Mouse (Mus musculus): ENCODE results near the gene Zfp654. TPM values are rescaled to one million over a fixed set of nuclear protein-coding genes. Genes with fewer than 3 reads are reported as not detected.

Gene Zfp654
- polyA plus RNA-seq, 1 experiment from 2014 or later = 2.5 TPM

DNA sequence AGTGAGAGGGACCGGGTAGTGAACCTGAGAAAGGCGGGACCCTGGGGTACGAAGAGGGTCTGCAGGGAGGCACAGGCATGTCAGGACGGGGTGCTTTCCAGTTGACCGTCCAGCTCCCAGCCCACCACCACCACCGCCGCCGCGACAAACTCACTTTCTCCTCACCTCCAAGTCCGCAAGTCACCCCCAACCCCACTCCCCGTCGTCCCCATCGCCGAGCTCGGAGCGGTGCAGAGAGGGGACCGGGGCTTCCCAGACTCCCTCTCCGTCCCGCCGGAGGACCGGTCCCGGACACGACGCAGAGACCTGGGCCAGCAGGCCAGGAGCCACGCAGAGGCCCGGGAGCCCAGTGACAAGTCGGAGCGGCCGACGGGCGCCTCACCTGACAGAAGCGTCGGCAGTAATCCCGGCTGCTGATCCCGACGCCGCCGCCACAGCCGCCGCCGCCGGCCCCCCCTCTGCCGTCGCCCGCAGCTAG lies 328 bp downstream of the Zfp654 start:
- WGBS = under 1% methylated on average over 34 of the region's 45 CpGs
- H3K4me1 ChIP-seq (replicated peaks; ENCODE audit: control insufficient read depth, insufficient read depth, low read length) = no peaks in the 10 kb centered on the region; the same call in 1 of the 2 replicates
- peak; percentile 59 for ATAC-seq

GRCm38 (mm10) chr16:64850287-64851084 lies 966 bp downstream of the Zfp654 start:
- peak overlapping the region; percentile 95 for H3K27ac ChIP-seq (ENCODE audit: low read depth, low read length)
- H3K4me1 ChIP-seq (replicated peaks; ENCODE audit: control insufficient read depth, insufficient read depth, low read length) = no peaks in the 10 kb centered on the region; the same call in 1 of the 2 replicates
- 2% methylated on average over 16 of the region's 16 CpGs for WGBS
- no peak for TF ChIP-seq CTCF (IDR thresholded peaks at IDR 0.05; ENCODE audit: low read depth)
- peak overlapping the region; percentile 82 for H3K9ac ChIP-seq (ENCODE audit: low read depth, low read length)
- H3K4me2 ChIP-seq (replicated peaks; ENCODE audit: low read depth) = peak overlapping the region; percentile 88
- peaks cover 1% of the 10 kb centered on the region for H3K36me3 ChIP-seq (ENCODE audit: control insufficient read depth, insufficient read depth)
- H3K4me3 ChIP-seq (ENCODE audit: low read depth, low read length) = peak overlapping the region; percentile 96
- no peak for ATAC-seq
- H3K27me3 ChIP-seq (replicated peaks; ENCODE audit: control insufficient read depth, insufficient read depth, low read length) = no peaks in the 10 kb centered on the region
- H3K9me3 ChIP-seq (ENCODE audit: control insufficient read depth) = no peaks in the 10 kb centered on the region

More for the DNA sequence above, 328 bp downstream of the Zfp654 start:
- no peaks in the 10 kb centered on the region for H3K27me3 ChIP-seq (replicated peaks; ENCODE audit: control insufficient read depth, insufficient read depth, low read length)
- no peaks in the 10 kb centered on the region for H3K9me3 ChIP-seq (ENCODE audit: control insufficient read depth)
- no peak for TF ChIP-seq CTCF (IDR thresholded peaks at IDR 0.05; ENCODE audit: low read depth)
- peak overlapping the region; percentile 96 for H3K4me3 ChIP-seq (ENCODE audit: low read depth, low read length)
- H3K9ac ChIP-seq (ENCODE audit: low read depth, low read length) = peak overlapping the region; percentile 82
- peak overlapping the region; percentile 95 for H3K27ac ChIP-seq (ENCODE audit: low read depth, low read length)
- H3K36me3 ChIP-seq (ENCODE audit: control insufficient read depth, insufficient read depth) = peaks cover 8% of the 10 kb centered on the region
- H3K4me2 ChIP-seq (replicated peaks; ENCODE audit: low read depth) = peak overlapping the region; percentile 88

GRCm38 (mm10) chr16:64845947-64846346 lies 5.5 kb downstream of the Zfp654 start:
- 88% methylated on average over 8 of the region's 8 CpGs for WGBS
- ATAC-seq = no peak
- no peaks in the 10 kb centered on the region for H3K36me3 ChIP-seq (ENCODE audit: control insufficient read depth, insufficient read depth)
- H3K4me2 ChIP-seq (replicated peaks; ENCODE audit: low read depth) = no peak overlapping the region
- no peak overlapping the region for H3K27ac ChIP-seq (ENCODE audit: low read depth, low read length)
- no peaks in the 10 kb centered on the region for H3K9me3 ChIP-seq (ENCODE audit: control insufficient read depth)
- no peaks in the 10 kb centered on the region for H3K4me1 ChIP-seq (replicated peaks; ENCODE audit: control insufficient read depth, insufficient read depth, low read length)
- no peak overlapping the region for H3K9ac ChIP-seq (ENCODE audit: low read depth, low read length)
- TF ChIP-seq CTCF (IDR thresholded peaks at IDR 0.05; ENCODE audit: low read depth) = peak; percentile 47
- H3K27me3 ChIP-seq (replicated peaks; ENCODE audit: control insufficient read depth, insufficient read depth, low read length) = no peaks in the 10 kb centered on the region
- H3K4me3 ChIP-seq (ENCODE audit: low read depth, low read length) = no peak overlapping the region

- Histone ChIP-seq H3K9ac (ENCODE audit: low read depth, low read length) (no peak overlapping the region), H3K9me3 (ENCODE audit: control insufficient read depth) (no peaks in the 10 kb centered on the region), H3K4me1 (replicated peaks; ENCODE audit: control insufficient read depth, insufficient read depth, low read length) (no peaks in the 10 kb centered on the region), H3K4me2 (replicated peaks; ENCODE audit: low read depth) (no peak overlapping the region), H3K27me3 (replicated peaks; ENCODE audit: control insufficient read depth, insufficient read depth, low read length) (no peaks in the 10 kb centered on the region), H3K4me3 (ENCODE audit: low read depth, low read length) (no peak overlapping the region), H3K36me3 (ENCODE audit: control insufficient read depth, insufficient read depth) (no peaks in the 10 kb centered on the region), H3K27ac (ENCODE audit: low read depth, low read length) (no peak overlapping the region)
- 0 out of 2 replicates have a peak, but pooled peaks have one; percentile 16 for TF ChIP-seq CTCF (IDR thresholded peaks at IDR 0.05; ENCODE audit: low read depth)
- WGBS = 91% methylated on average over 3 of the region's 3 CpGs
- ATAC-seq = no peak
Observed at GRCm38 (mm10) chr16:64842374-64842729, 9.1 kb downstream of the Zfp654 start.

DNA sequence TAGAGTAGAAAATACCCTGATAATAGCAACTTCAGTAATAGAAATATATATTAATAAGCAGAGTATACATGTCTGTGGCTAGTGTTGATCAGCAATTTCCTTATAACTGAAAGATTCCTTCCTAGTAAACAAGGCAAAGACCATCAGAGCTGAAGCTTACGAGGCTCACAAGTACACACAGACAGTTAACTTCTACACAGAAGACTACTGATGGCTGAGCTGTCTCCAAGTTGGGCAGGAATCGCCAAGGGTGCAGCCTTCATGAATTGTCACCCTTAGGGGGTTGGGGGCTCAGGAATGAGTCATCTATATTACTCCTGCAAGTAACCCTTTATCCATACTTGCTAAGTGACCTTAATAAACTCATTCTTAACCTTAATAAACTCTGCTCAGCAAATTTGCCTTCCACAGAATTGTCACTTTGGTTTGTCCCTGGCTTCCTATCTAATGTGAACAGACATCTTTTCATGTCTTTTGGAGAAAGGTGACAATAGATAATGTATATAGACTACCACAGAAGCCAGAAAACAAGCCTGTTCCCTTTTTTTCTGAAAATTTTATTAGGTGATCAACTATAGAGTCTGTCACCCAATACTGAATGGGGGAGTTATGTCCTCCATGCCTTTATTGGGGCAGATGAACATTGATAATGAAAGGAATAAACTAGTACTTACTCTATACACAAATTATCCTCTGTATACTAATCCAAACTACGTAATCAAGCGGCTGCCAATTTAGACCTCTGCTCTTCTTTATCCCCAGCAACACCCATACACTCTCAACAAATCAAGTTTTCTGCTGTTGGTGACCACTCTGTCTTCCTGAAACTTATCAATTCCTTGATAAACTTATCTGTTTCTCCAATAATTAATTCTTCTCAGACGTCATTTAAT lies 9.7 kb downstream of the Zfp654 start:
- Histone ChIP-seq H3K4me2 (replicated peaks; ENCODE audit: low read depth) (no peak overlapping the region), H3K4me3 (ENCODE audit: low read depth, low read length) (no peak overlapping the region), H3K9me3 (ENCODE audit: control insufficient read depth) (no peaks in the 10 kb centered on the region), H3K36me3 (ENCODE audit: control insufficient read depth, insufficient read depth) (no peaks in the 10 kb centered on the region), H3K4me1 (replicated peaks; ENCODE audit: control insufficient read depth, insufficient read depth, low read length) (no peaks in the 10 kb centered on the region), H3K27me3 (replicated peaks; ENCODE audit: control insufficient read depth, insufficient read depth, low read length) (no peaks in the 10 kb centered on the region), H3K27ac (ENCODE audit: low read depth, low read length) (no peak overlapping the region), H3K9ac (ENCODE audit: low read depth, low read length) (no peak overlapping the region)
- WGBS = 82% methylated on average over 5 of the region's 5 CpGs
- no peak for ATAC-seq
- TF ChIP-seq CTCF (IDR thresholded peaks at IDR 0.05; ENCODE audit: low read depth) = no peak

DNA sequence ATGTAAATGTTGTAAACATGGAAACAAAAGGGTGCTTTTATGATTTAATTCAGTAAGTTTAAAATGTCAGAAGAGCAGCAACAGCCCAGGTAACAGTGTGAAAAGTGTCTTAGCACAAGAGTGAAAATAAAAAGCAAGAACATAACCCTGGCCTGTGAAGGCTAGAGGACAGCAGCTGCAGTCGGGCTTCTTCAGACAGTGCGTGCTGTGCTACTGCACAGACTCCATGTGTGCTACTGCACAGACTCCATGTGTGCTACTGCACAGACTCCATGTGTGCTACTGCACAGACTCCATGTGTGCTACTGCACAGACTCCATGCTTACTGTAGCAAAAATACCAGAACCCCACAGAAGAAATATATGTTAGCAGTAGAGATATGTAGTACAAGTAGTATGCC lies 14.7 kb downstream of the Zfp654 start:
- no peak for TF ChIP-seq CTCF (IDR thresholded peaks at IDR 0.05; ENCODE audit: low read depth)
- Histone ChIP-seq H3K27me3 (replicated peaks; ENCODE audit: control insufficient read depth, insufficient read depth, low read length) (no peaks in the 10 kb centered on the region), H3K27ac (ENCODE audit: low read depth, low read length) (no peak overlapping the region), H3K4me2 (replicated peaks; ENCODE audit: low read depth) (no peak overlapping the region), H3K9ac (ENCODE audit: low read depth, low read length) (no peak overlapping the region), H3K4me1 (replicated peaks; ENCODE audit: control insufficient read depth, insufficient read depth, low read length) (no peaks in the 10 kb centered on the region), H3K36me3 (ENCODE audit: control insufficient read depth, insufficient read depth) (no peaks in the 10 kb centered on the region), H3K4me3 (ENCODE audit: low read depth, low read length) (no peak overlapping the region), H3K9me3 (ENCODE audit: control insufficient read depth) (no peaks in the 10 kb centered on the region)
- ATAC-seq = no peak
- 94% methylated on average over 2 of the region's 2 CpGs for WGBS
